Mouse (Mus musculus): ENCODE data around the gene Gm20521.

DNA sequence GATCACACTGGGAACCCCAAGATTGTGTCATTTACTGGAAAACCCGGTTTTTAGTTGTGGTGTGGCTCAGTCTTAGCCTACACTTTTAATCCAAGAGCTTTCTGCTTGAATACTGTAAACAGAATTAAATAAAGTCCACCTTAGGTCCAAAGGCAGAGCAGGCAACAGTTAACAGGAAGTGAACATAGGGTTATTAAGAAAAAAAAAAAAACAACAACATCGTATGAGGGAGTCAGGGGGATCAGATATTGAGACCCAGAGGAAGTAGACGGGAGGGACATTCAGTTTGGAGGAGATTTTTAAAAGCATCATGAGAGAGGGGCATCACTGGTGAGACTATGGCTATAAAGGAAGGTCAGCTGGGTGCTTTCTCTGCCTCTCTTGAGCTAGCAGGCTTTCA lies 17.0 kb upstream of the Gm20521 start:
- TF ChIP-seq CTCF (IDR thresholded peaks at IDR 0.05; ENCODE audit: low read depth, low read length) (no peak), POLR2A (IDR thresholded peaks at IDR 0.05; ENCODE audit: borderline replicate concordance, low read depth, low read length) (no peak)
